Mouse (Mus musculus) liver, adult 2 months (tissue): ENCODE results near the gene U2surp.
A peak's percentile ranks its signal among the peaks of the same experiment; 100 is the strongest.

Experiments used
- CTCF ChIP-seq: fragments of 200-500 bp; IDR thresholded peaks from 2 replicates; pipeline ENCODE4 v1.5.1; 2011; ENCODE audit warnings: low read depth, low read length, control low read depth
- POLR2A ChIP-seq: fragments of 200-500 bp; IDR thresholded peaks from 2 replicates; pipeline ENCODE4 v1.6.1; 2011; ENCODE audit warnings: low read length, control low read depth; ENCODE audit not compliant: insufficient read depth; ENCODE audit errors: extremely low read depth

- TF ChIP-seq POLR2A, result no peak
- TF ChIP-seq CTCF, result 0 out of 2 replicates have a peak, but pooled peaks have one; percentile 18
These were observed 22.0 kb upstream of the U2surp start for GRCm38 (mm10) chr9:95533817-95534216.
